Mouse (Mus musculus): Measurements from ENCODE around the gene Slc22a13. TPM values are rescaled to one million over a fixed set of nuclear protein-coding genes. Genes with fewer than 3 reads are reported as not detected.

The Slc22a13 gene
- polyA plus RNA-seq (2012; ENCODE audit: insufficient read depth, low replicate concordance) = not detected in 2 replicates

GRCm38 (mm10) chr9:119208998-119209397, at the start of gene Slc22a13:
Gene Slc22a13 (minus strand): TSS chr9:119209098.
- H3K4me3 ChIP-seq (replicated peaks) = no peak within 1 kb of the TSS
- no peaks in the 10 kb centered on the region for H3K36me3 ChIP-seq (replicated peaks; ENCODE audit: low read length)
- TF ChIP-seq GATA1 (IDR thresholded peaks at IDR 0.05; ENCODE audit: borderline replicate concordance, low read length) = no peak
- no peak for TF ChIP-seq FLI1 (IDR thresholded peaks at IDR 0.05; ENCODE audit: low read length)
- peaks cover 45% of the 10 kb centered on the region for H3K9me3 ChIP-seq
- H3K4me1 ChIP-seq = no peaks in the 10 kb centered on the region
- no peaks in the 10 kb centered on the region for H3K27me3 ChIP-seq (replicated peaks)

DNA sequence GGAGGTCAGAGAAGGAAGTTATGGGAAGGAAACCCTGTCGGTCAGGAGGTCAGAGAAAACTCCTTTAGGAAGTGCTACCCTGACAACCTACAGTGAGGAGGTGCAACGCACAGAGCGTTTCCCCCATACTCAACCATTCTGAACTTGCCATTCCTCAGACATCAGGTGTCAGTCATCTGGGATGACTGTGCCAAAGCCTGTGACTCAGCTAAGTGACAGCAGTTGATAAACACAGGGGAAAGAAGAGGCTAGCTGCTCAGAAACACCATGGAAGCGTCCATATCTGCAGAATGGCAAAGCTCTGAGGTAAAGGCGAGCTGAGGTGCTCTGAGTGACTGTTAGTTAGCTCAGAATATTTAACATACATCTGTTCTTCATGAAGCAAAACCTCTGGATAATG, 49.2 kb upstream of the Slc22a13 start:
- peaks cover 99% of the 10 kb centered on the region for H3K36me3 ChIP-seq (replicated peaks; ENCODE audit: low read length)
- H3K27me3 ChIP-seq (replicated peaks) = no peaks in the 10 kb centered on the region
- no peak overlapping the region for H3K4me3 ChIP-seq (replicated peaks)
- TF ChIP-seq GATA1 (IDR thresholded peaks at IDR 0.05; ENCODE audit: borderline replicate concordance, low read length) (no peak), FLI1 (IDR thresholded peaks at IDR 0.05; ENCODE audit: low read length) (no peak)
- H3K9me3 ChIP-seq = no peaks in the 10 kb centered on the region
- H3K4me1 ChIP-seq = peaks cover 7% of the 10 kb centered on the region

- H3K36me3 ChIP-seq (replicated peaks; ENCODE audit: low read length) = peaks cover 98% of the 10 kb centered on the region
- H3K4me1 ChIP-seq = peaks cover 9% of the 10 kb centered on the region
- H3K4me3 ChIP-seq (replicated peaks) = no peak overlapping the region
- TF ChIP-seq GATA1 (IDR thresholded peaks at IDR 0.05; ENCODE audit: borderline replicate concordance, low read length) = no peak
- TF ChIP-seq FLI1 (IDR thresholded peaks at IDR 0.05; ENCODE audit: low read length) = no peak
- no peaks in the 10 kb centered on the region for H3K27me3 ChIP-seq (replicated peaks)
- no peaks in the 10 kb centered on the region for H3K9me3 ChIP-seq
Measured at GRCm38 (mm10) chr9:119256161-119256560, 47.3 kb upstream of the Slc22a13 start.

DNA sequence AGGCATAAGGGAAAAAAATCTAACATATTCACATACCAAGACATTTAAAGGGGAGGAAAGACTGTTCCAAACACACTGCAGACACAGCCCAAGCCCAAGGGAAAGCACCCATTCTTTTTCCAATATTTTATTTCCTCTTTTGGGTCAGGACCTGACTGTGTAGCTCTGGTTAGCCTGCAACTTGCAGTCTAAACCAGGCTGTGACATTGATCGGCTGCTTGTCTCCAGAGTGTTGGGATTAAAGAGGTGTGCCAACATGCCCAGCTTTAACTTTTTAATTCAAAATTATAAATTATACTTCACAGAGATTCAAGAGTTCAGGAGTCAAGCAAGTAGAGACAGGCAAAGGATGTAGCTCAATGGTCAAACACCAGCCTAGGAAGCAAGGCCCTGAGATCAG, 46.2 kb upstream of the Slc22a13 start:
- H3K36me3 ChIP-seq (replicated peaks; ENCODE audit: low read length) = peaks cover 98% of the 10 kb centered on the region
- H3K9me3 ChIP-seq = no peaks in the 10 kb centered on the region
- no peaks in the 10 kb centered on the region for H3K27me3 ChIP-seq (replicated peaks)
- TF ChIP-seq FLI1 (IDR thresholded peaks at IDR 0.05; ENCODE audit: low read length) (no peak), GATA1 (IDR thresholded peaks at IDR 0.05; ENCODE audit: borderline replicate concordance, low read length) (no peak)
- H3K4me1 ChIP-seq = peaks cover 9% of the 10 kb centered on the region
- no peak overlapping the region for H3K4me3 ChIP-seq (replicated peaks)

GRCm38 (mm10) chr9:119254187-119254586, 45.3 kb upstream of the Slc22a13 start:
- Histone ChIP-seq H3K9me3 (no peaks in the 10 kb centered on the region), H3K4me1 (peaks cover 10% of the 10 kb centered on the region), H3K36me3 (replicated peaks; ENCODE audit: low read length) (peaks cover 98% of the 10 kb centered on the region), H3K27me3 (replicated peaks) (no peaks in the 10 kb centered on the region), H3K4me3 (replicated peaks) (no peak overlapping the region)
- TF ChIP-seq GATA1 (IDR thresholded peaks at IDR 0.05; ENCODE audit: borderline replicate concordance, low read length) (no peak), FLI1 (IDR thresholded peaks at IDR 0.05; ENCODE audit: low read length) (no peak)

DNA sequence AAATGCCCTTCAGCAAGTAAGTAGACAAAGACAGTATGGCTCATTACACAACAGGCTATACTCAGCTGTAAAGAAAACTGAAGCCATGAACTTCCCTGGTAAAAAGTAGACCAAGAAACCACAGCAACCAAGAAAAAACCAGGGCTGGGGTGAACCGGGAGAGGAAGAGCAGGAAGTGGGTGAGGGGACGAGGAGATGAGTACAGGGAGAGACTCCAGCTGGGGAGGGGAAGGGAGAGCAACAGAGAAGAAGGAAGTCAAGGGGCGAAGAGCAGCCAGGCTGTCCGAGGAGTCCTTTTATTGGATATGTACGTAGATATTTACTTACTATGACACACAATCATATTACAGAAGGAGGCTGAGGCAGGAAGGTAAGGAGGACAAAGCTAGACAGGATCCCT, 39.1 kb upstream of the Slc22a13 start:
- peaks cover 93% of the 10 kb centered on the region for H3K36me3 ChIP-seq (replicated peaks; ENCODE audit: low read length)
- TF ChIP-seq FLI1 (IDR thresholded peaks at IDR 0.05; ENCODE audit: low read length) = no peak
- TF ChIP-seq GATA1 (IDR thresholded peaks at IDR 0.05; ENCODE audit: borderline replicate concordance, low read length) = no peak

GRCm38 (mm10) chr9:119246826-119247225, 37.9 kb upstream of the Slc22a13 start:
- Histone ChIP-seq H3K4me1 (peaks cover 18% of the 10 kb centered on the region), H3K9me3 (no peaks in the 10 kb centered on the region), H3K27me3 (replicated peaks) (no peaks in the 10 kb centered on the region), H3K36me3 (replicated peaks; ENCODE audit: low read length) (peaks cover 94% of the 10 kb centered on the region), H3K4me3 (replicated peaks) (no peak overlapping the region)
- no peak for TF ChIP-seq FLI1 (IDR thresholded peaks at IDR 0.05; ENCODE audit: low read length)
- TF ChIP-seq GATA1 (IDR thresholded peaks at IDR 0.05; ENCODE audit: borderline replicate concordance, low read length) = no peak

More for the DNA sequence above, 39.1 kb upstream of the Slc22a13 start:
- Histone ChIP-seq H3K4me3 (replicated peaks) (no peak overlapping the region), H3K4me1 (peaks cover 21% of the 10 kb centered on the region), H3K27me3 (replicated peaks) (no peaks in the 10 kb centered on the region), H3K9me3 (no peaks in the 10 kb centered on the region)

GRCm38 (mm10) chr9:119243981-119244380, 35.1 kb upstream of the Slc22a13 start:
- Histone ChIP-seq H3K27me3 (replicated peaks) (no peaks in the 10 kb centered on the region), H3K9me3 (no peaks in the 10 kb centered on the region), H3K4me1 (peaks cover 15% of the 10 kb centered on the region), H3K4me3 (replicated peaks) (no peak overlapping the region), H3K36me3 (replicated peaks; ENCODE audit: low read length) (peaks cover 94% of the 10 kb centered on the region)
- TF ChIP-seq GATA1 (IDR thresholded peaks at IDR 0.05; ENCODE audit: borderline replicate concordance, low read length) = no peak
- TF ChIP-seq FLI1 (IDR thresholded peaks at IDR 0.05; ENCODE audit: low read length) = no peak

DNA sequence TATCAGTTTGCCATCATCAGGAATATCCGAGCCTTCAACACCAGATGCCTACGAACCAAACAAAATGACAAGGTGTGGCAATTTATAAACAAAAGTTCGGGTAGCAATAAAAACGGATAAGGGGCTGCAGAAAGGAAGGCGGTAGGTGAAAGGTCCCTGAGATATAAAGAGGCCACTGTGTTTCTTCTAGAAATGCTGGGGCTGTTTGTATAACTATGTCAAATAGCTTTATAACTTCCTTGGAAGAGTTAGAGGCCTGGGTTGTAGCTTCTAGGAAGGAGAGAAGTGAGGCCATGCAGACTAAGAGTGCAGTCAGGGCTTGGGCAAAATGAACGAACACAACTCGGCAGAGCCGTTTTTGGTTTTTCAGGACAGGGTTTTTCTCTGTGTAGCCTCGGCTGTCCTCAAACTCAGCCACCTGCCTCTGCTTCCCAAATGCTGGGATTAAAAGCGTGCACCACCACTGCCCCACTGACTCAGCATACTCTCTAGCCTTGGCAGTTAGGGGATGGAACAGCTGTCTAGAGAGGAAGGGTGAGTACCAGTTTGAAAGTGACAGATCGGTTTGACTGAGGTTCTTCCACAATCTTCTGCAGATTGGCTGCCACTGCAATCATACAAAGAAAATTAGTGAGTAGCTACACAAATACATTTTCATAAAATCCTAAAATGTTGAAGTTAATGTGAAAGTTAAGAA, 32.4 kb upstream of the Slc22a13 start:
- Histone ChIP-seq H3K27me3 (replicated peaks) (no peaks in the 10 kb centered on the region), H3K36me3 (replicated peaks; ENCODE audit: low read length) (peaks cover 86% of the 10 kb centered on the region), H3K4me1 (no peaks in the 10 kb centered on the region; the same call in 1 of the 2 replicates), H3K4me3 (replicated peaks) (no peak overlapping the region), H3K9me3 (no peaks in the 10 kb centered on the region)
- TF ChIP-seq GATA1 (IDR thresholded peaks at IDR 0.05; ENCODE audit: borderline replicate concordance, low read length) (no peak), FLI1 (IDR thresholded peaks at IDR 0.05; ENCODE audit: low read length) (no peak)

DNA sequence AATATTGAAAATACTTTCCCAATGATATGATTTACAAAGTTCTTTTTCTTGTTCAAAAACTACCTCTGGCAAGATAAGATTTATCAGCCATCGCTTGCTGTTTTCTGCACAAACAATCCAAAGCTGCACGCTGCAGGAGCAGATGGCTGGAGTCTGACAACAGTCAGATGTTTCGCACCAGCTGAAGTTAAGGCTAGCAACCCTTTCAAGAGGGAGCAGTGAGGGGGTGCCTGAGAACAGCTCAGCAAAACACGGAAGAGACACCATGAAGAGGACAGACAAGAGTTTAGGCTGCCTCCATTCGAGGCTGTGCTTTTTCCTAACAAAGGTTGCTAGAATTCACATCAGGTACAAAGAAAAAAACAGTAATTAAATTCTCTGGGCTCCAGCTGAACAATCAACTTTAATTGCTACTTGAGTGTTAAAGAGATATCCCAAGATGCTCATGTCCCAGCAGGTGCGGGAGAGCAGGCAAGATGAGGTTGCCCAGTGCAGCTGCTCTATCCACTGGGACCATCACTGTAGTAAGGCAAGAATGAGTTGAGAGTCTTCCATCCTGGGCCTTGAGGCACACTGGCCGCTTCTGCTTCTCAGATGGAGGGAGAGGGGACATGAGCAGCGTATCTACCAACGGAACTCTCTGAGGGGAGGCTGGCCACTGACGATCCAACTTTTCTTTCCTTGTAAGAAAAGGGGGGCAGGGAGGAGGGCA, 31.5 kb upstream of the Slc22a13 start:
- Histone ChIP-seq H3K4me1 (no peaks in the 10 kb centered on the region), H3K36me3 (replicated peaks; ENCODE audit: low read length) (peaks cover 80% of the 10 kb centered on the region), H3K4me3 (replicated peaks) (no peak overlapping the region), H3K27me3 (replicated peaks) (no peaks in the 10 kb centered on the region), H3K9me3 (no peaks in the 10 kb centered on the region)
- TF ChIP-seq FLI1 (IDR thresholded peaks at IDR 0.05; ENCODE audit: low read length) (no peak), GATA1 (IDR thresholded peaks at IDR 0.05; ENCODE audit: borderline replicate concordance, low read length) (no peak)
